Mouse (Mus musculus): Measurements from ENCODE around the gene Epb41l4b. TPM values are rescaled to one million over a fixed set of nuclear protein-coding genes. Genes with fewer than 3 reads are reported as not detected.

The Epb41l4b gene
- total RNA-seq (2021), result 10 to 100 TPM; 20.4 to 23.5 TPM

GRCm38 (mm10) chr4:57143026-57143937 is at the start of gene Epb41l4b:
TSS of gene Epb41l4b (minus strand) at chr4:57143437.
- peak; percentile 79 to 82 for DNase-seq

- DNase-seq, result no peak
Measured at GRCm38 (mm10) chr4:57191543-57192283, 48.5 kb upstream of the Epb41l4b start.

- no peak for DNase-seq
Measured at GRCm38 (mm10) chr4:57189881-57190280, 46.6 kb upstream of the Epb41l4b start.

- no peak for DNase-seq
Measured at GRCm38 (mm10) chr4:57186035-57186434, 42.8 kb upstream of the Epb41l4b start.

- DNase-seq, result no peak
Measured at GRCm38 (mm10) chr4:57185462-57185861, 42.2 kb upstream of the Epb41l4b start.

- DNase-seq, result no peak
Measured at GRCm38 (mm10) chr4:57183493-57183892, 40.3 kb upstream of the Epb41l4b start.

- no peak for DNase-seq
Measured at GRCm38 (mm10) chr4:57181538-57181937, 38.3 kb upstream of the Epb41l4b start.

- DNase-seq, result no peak
Measured at GRCm38 (mm10) chr4:57178881-57179280, 35.6 kb upstream of the Epb41l4b start.

GRCm38 (mm10) chr4:57175329-57175728 is 32.1 kb upstream of the Epb41l4b start:
- no peak for DNase-seq

- no peak for DNase-seq
Measured at GRCm38 (mm10) chr4:57172861-57173260, 29.6 kb upstream of the Epb41l4b start.

GRCm38 (mm10) chr4:57171817-57172216 is 28.6 kb upstream of the Epb41l4b start:
- DNase-seq, result no peak

GRCm38 (mm10) chr4:57168680-57169079 is 25.4 kb upstream of the Epb41l4b start:
- no peak for DNase-seq

- DNase-seq, result no peak
Measured at GRCm38 (mm10) chr4:57168277-57168676, 25.0 kb upstream of the Epb41l4b start.

GRCm38 (mm10) chr4:57166922-57167870 is 24.0 kb upstream of the Epb41l4b start:
- DNase-seq, result no peak

GRCm38 (mm10) chr4:57165654-57166053 is 22.4 kb upstream of the Epb41l4b start:
- no peak for DNase-seq

- no peak for DNase-seq
Measured at GRCm38 (mm10) chr4:57164578-57165210, 21.5 kb upstream of the Epb41l4b start.

- peak in 1 of 2 experiments; percentile 36 for DNase-seq
Measured at GRCm38 (mm10) chr4:57162789-57163722, 19.8 kb upstream of the Epb41l4b start.

- DNase-seq, result no peak
Measured at GRCm38 (mm10) chr4:57160571-57160970, 17.3 kb upstream of the Epb41l4b start.

- no peak for DNase-seq
Measured at GRCm38 (mm10) chr4:57156549-57157169, 13.4 kb upstream of the Epb41l4b start.

GRCm38 (mm10) chr4:57153838-57154237 is 10.6 kb upstream of the Epb41l4b start:
- DNase-seq, result no peak

Measured in layer of hippocampus, postnatal 36 days (tissue).